Mouse (Mus musculus): Measurements from ENCODE around the gene Polr2i.
"Not testable (repeated sequence)": the region's sequence is repeated elsewhere in the genome, so short reads cannot be mapped to it uniquely, and the experiment has no call there.

The Polr2i gene

DNA sequence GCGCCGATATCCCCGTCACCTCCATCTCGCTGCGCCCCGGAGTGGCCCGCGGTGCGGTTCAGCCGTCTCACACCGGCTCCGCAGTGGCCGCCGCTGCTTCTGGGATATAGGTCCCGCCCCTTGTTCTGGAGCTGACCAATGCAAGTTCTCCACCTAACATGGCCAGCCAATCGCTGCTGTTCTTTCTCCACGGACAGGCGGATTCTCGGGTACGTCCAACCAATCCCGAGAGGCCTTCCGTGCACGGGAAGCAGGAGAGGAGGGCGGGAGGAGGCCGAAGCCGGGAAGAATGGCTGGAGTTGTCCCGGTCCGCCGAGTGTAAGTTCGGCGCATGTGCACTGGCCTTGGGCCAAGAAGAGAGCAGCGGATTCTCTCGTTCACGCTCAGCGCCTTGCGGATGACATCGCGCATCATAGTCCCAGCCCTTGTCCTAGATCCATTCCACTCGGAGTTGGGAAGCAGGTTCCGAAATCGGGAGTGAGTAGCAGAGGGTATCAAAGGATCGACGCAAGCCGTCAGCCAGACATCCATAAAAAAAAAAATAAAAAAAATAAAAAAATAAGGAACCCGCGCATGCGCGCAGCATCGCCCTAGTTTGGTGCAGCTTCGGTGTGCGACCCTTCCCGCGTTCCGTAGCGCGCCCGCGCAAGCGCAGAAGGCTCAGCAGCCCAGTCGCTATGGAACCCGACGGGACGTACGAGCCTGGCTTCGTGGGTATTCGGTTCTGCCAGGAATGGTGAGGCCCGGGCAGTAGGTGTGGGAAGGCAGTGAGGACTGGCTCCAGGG is at the start of gene Polr2i, which contains the start of gene Tbcb:
Gene Polr2i, plus strand, starts transcription at position 280 of the 786 bp plus-strand sequence.
Gene Tbcb, minus strand, starts transcription at position 604 of the 786 bp plus-strand sequence.
- DNase-seq = peak; percentile 100

GRCm38 (mm10) chr7:30183189-30183588 is 48.6 kb upstream of the Polr2i start:
- not testable (repeated sequence) for DNase-seq

DNA sequence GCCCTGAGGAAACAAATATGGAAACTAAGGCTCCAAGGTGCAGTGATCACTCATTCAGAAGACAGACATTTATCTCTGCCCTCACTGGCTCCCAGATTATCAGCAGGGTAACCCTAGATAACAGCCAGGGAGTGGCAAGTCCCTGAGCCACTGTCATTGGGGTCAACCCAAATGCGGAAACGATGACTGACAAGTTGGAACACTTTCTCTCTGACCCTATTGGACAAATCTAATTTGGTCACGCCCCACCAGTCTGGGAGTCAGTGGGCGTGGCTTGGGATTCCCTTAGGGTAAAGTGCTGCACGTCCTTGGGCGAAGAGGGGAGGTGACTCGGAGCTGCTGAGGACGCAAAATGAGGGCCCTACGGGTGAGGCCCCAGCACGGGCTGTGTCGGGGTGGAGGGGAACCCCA is 47.9 kb upstream of the Polr2i start, which contains the start of gene Cox7a1:
Gene Cox7a1, plus strand, starts transcription at position 266 of the 411 bp plus-strand sequence.
- peak; percentile 78 for DNase-seq

DNA sequence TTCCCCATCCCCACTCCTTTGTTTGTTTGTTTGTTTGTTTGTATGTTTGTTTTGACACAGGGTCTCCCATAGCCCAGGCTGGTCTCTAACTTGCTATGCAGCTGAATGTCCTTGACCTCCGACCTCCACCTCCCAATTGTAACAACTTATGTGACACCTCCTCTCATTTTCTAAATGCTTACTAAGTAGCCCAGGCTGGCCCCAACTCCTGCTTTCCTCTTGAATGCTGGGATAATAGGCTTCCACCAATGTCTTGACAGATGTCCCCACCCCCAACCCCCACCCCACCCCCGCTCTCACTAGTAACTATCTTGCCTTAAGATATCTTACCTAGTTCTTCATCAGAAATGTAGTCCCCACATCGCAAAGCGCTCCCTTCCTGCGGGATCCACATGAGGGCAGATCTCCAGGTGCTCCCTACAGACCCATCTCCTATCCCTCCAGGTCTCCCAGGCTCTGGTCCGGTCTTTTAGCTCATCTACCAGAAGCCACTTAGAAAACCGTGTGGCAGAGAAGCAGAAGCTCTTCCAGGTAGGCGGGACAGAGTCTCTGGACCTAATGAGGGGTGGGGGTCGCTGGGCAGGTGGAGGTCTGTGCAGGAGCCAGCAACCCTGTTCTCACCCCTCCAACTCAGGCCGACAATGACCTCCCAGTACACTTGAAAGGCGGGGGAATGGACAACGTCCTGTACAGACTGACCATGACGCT is 47.0 kb upstream of the Polr2i start:
- no peak for DNase-seq

GRCm38 (mm10) chr7:30188344-30189115 is 43.2 kb upstream of the Polr2i start:
- no peak for DNase-seq

GRCm38 (mm10) chr7:30189116-30189491 is 42.6 kb upstream of the Polr2i start:
- DNase-seq = no peak

GRCm38 (mm10) chr7:30192088-30192487 is 39.7 kb upstream of the Polr2i start:
- DNase-seq = peak; percentile 50

DNA sequence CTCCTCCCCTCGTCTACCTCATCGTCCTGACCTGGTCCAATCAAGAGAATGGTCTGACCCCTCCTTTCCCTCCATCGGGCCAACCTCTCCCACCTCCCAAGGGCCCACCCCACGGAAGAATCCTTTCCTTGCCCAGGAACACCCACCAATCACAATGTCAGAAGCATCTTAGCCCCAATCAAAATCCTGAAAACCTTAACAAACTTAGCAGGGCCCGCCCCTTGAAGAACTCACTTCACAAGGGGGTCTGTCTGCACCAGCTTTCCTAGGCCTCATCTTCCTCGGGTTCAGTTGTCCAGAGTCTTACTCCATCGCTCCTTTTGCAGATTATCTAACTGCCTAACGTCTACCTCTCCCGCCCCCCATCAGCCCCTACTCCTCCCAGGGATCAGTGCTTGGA is 38.7 kb upstream of the Polr2i start:
- DNase-seq = peak; percentile 51

GRCm38 (mm10) chr7:30193581-30194100 is 38.1 kb upstream of the Polr2i start:
- peak; percentile 89 for DNase-seq

GRCm38 (mm10) chr7:30194101-30194831 is 37.5 kb upstream of the Polr2i start:
- peak; percentile 75 for DNase-seq

DNA sequence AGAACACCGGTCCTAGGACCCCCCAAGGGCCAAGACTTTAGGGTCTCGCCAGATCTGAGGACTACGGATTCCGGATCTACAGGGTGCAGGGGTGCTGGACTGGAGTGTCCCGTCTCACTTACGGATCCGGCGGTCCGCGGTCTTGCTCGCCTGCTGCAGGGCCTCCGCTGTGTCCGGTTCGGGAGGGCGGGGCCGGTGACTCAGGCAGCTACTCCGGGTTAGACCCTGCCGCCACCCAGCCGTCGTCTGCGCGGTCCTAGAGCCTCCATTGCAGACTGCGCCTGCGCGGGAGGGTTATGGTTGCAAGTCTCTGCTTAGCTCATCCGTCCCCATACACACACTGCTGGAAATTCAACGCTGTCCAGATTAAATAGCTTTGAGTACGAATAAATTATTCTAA is 36.9 kb upstream of the Polr2i start:
- DNase-seq = peak; percentile 97

GRCm38 (mm10) chr7:30195461-30195860 is 36.3 kb upstream of the Polr2i start:
- no peak for DNase-seq

DNA sequence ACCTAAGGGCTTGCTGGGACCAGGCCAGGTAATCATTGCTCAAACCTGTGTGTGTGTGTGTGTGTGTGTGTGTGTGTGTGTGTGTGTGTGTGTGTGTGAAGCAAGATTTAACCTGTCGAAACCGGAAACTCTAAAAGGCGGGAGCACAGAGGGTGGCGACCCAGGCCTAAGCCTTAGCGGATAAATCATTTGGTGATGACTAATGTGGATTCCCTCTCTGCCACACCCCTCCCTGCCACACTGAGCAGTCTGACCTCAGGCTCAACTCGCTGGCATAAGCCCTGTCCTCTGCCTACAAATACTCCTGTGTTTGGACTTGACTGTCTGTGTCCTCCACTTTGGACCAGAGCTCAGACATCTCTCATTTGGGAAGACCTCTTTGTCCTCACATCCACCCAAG is 35.6 kb upstream of the Polr2i start:
- DNase-seq = peak; percentile 55

- DNase-seq = no peak
These were observed 34.1 kb upstream of the Polr2i start for GRCm38 (mm10) chr7:30197592-30198129.

GRCm38 (mm10) chr7:30198481-30198971 is 33.2 kb upstream of the Polr2i start, which contains the start of gene Capns1:
Gene Capns1 (minus strand): TSS chr7:30198811.
- DNase-seq = peak; percentile 74

DNA sequence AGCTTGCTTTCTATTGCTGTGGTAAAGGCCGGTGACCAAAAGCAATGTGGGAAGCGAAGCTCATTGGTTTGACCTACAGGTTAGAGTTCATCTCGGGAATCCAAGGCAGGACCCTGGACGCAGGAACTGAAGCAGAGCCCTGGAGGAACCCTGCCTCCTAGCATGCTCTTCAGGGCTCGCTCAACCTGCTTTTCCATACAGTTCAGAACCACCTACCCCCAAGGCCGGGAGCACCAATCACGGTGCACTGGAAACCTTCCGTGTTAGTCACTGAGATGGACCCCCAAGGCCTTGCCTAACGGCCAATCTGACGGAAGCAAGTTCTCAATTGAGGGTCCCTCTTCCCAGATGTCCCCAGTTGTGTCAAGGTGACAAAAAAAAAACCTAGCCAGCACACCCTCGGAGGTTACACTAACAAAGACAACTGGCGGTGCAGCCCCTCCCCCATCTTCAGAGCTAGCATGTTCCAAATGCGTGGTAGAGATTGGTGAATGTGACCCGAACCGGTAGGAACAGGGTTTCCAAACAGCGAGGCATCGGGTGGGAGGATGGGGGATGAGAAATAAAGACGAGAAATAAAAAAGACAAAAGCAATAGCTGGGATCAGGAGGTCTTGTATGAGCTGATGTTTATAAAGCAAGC is 32.1 kb upstream of the Polr2i start:
- no peak for DNase-seq

DNA sequence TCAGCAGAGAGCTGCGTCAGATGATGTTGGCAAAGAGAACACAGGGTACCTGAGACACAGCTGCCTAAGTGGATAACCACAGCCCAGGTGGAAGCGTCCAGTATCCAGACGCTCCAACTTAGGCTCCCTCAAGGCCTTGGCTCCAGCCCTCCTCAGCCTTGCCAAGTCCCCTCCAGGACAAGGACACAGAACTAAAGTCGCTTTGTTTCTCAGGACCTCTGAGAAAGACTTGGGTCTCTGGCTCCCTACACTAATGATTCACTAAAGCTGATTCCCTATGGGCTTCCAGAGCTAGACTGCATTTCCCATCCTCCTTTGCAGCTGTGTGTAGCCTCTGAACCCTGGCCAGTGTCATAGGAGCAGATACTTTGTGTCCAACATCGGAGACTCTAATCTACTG is 31.5 kb upstream of the Polr2i start:
- DNase-seq = no peak

DNA sequence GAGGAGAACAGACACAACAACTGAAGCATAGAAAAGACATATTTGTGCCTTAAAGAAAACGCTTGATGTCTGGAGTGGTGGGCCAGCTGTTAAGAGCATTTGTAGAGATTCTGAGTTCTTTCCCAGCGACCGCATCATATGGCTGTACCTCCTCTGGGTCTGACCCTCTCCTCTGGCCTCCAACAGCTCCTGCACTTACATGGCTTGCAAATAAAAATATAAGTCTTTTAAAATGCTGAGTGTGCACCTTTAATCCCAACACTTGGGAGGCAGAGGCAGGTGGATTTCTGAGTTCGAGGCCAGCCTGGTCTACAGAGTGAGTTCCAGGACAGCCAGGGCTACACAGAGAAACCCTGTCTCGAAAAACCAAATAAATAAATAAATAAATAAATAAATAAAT is 31.1 kb upstream of the Polr2i start:
- DNase-seq = not testable (repeated sequence)

DNA sequence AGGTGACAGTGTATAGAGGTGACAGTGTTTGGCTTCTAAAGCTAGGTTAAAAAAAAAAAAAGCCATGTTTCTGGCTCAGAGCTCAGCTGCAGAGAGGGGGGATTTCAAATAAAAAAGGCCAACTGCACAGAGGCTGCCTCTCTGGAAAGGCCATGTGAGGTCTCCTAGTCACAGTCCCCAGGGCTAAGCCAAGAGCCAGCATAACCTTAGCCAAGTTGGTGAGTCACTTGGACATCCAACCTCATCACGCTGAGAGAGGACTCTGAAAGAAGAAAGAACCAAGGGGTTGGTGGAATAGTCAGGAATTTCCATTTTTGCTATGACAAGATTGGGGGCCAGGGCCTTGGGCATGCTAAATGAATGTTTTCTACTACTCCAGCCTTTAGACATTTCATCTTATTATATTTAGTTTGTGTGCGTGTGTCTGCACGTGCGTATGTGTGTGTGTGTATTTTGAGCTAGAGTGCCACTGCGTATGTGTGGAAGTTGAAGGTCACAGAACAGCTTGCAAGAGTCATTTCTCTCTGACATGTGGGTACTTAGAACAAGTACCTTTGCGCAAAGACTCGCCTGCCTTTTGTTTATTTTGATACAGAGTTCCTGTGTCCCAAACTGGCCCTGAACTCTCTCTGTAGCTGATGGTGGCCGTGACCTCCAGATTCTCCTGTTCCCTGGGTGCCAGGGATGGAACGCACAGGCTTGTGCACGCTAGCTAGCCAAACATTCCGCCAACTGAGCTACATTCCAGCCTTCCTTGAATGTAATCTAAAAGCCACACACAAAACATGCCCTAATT is 28.7 kb upstream of the Polr2i start:
- peak; percentile 77 for DNase-seq

GRCm38 (mm10) chr7:30204380-30204779 is 27.4 kb upstream of the Polr2i start:
- DNase-seq = no peak

Measured in cerebellum, adult 9-11 months (tissue).